Mouse (Mus musculus) stomach, embryonic 15.5 days (tissue): ENCODE data around the gene Polr2h. TPM values are rescaled to one million over a fixed set of nuclear protein-coding genes. Genes with fewer than 3 reads are reported as not detected.

Experiments used
- ATAC-seq: fragments of 200-750 bp; cut with Nextera tagmentation; 2 replicates; pipeline ENCODE4 v1.8.0; 2017; ENCODE audit warnings: low read depth, moderate number of reproducible peaks, moderate TSS enrichment; ENCODE audit not compliant: insufficient read depth, low FRiP score
- H3K27ac ChIP-seq: fragments of 300-500 bp; sonication (generic); 2 replicates; pipeline ENCODE4 v1.5.1; 2015; ENCODE audit warnings: mild to moderate bottlenecking, inconsistent platforms
- H3K27me3 ChIP-seq: fragments of 300-500 bp; sonication (generic); replicated peaks from 2 replicates; pipeline ENCODE4 v1.6.1; 2015; ENCODE audit warnings: inconsistent platforms
- H3K36me3 ChIP-seq: fragments of 300-500 bp; sonication (generic); 2 replicates; pipeline ENCODE4 v1.6.1; 2015; ENCODE audit warnings: inconsistent platforms
- H3K4me1 ChIP-seq: fragments of 300-500 bp; sonication (generic); 2 replicates; pipeline ENCODE4 v1.6.1; 2015; ENCODE audit warnings: inconsistent platforms
- H3K4me2 ChIP-seq: fragments of 300-500 bp; sonication (generic); 2 replicates; pipeline ENCODE4 v1.6.1; 2015; ENCODE audit warnings: mild to moderate bottlenecking, inconsistent platforms
- H3K4me3 ChIP-seq: fragments of 300-500 bp; sonication (generic); replicated peaks from 2 replicates; pipeline ENCODE4 v1.5.1; 2015; ENCODE audit warnings: inconsistent platforms
- H3K9ac ChIP-seq: fragments of 300-500 bp; sonication (generic); 2 replicates; pipeline ENCODE4 v1.6.1; 2015; ENCODE audit warnings: inconsistent platforms
- H3K9me3 ChIP-seq: fragments of 300-500 bp; sonication (generic); 2 replicates; pipeline ENCODE4 v1.6.1; 2016; ENCODE audit warnings: inconsistent platforms
- WGBS: fragments of 180-500 bp; shearing (Covaris S2); methylation state at CpG from one replicate; pipeline ENCODE4 v1.1.7; 2015; 5-methylcytosine and 5-hydroxymethylcytosine counted together
- polyA plus RNA-seq: library from polyadenylated mRNA; unstranded; fragments of >200 nt; fragmentation: Nextera tagmentation; extraction: Ambion mirVana; gene quantifications from 2 replicates; pipeline ENCODE4 v1.2.1, GENCODE M21; 2015

Gene Polr2h
- polyA plus RNA-seq, 1 experiment from 2014 or later, result 97.3 TPM

DNA sequence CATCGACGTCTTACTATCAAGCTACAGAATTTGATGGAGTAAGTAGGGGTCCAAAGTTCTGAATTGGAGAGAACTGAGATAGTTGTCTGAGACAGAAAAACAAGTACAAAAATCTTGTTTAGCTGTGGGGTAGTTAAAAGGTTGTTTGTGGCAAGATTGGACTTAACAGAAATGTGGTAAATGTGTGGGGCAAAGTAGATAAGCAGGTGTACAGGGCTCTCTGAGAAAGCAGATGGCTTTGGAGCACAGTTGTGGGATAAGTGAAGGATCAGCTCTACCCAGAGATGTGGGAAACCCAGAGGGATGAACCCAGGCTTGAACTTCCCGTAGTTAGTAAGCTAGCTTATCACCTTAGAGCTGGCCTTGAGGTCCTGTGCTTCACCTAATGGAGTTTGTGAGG is 26.7 kb upstream of the Polr2h start:
- ATAC-seq, result no peak
- no peak overlapping the region for H3K27ac ChIP-seq
- H3K4me1 ChIP-seq, result peaks cover 17% of the 10 kb centered on the region
- 0 out of 2 replicates have a peak, but pooled peaks cover under 1% of the 10 kb centered on the region for H3K27me3 ChIP-seq
- no peak overlapping the region for H3K9ac ChIP-seq
- H3K9me3 ChIP-seq, result no peaks in the 10 kb centered on the region
- 83% methylated on average over 3 of the region's 3 CpGs for WGBS
- no peak overlapping the region for H3K4me3 ChIP-seq
- H3K36me3 ChIP-seq, result peaks cover 59% of the 10 kb centered on the region
- no peak overlapping the region for H3K4me2 ChIP-seq

DNA sequence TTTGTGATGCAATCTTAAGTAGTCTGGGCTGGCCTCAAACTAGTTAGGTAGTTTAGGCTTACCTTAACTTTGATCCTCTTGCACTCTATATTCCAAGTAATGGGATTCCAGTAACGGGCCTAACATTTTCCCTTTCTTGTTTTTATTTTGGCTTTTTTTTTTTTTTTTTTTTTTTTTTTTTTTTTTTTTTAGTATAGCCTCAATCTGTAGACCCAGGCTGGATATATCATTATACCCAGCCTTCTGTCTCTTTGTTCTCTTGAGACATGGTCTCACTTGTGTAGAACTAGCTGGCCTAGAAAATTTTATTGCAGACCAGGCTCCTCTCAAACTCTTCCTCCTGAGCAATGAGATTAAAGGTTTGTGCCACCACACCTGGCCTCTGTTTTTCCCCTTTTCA is 25.8 kb upstream of the Polr2h start:
- Histone ChIP-seq H3K4me2 (no peak overlapping the region), H3K9me3 (no peaks in the 10 kb centered on the region), H3K9ac (no peak overlapping the region), H3K4me1 (peaks cover 22% of the 10 kb centered on the region), H3K36me3 (peaks cover 51% of the 10 kb centered on the region), H3K4me3 (no peak overlapping the region), H3K27me3 (0 out of 2 replicates have a peak, but pooled peaks cover 5% of the 10 kb centered on the region), H3K27ac (no peak overlapping the region)
- no peak for ATAC-seq
- WGBS, result 85% methylated on average over 1 of the region's 1 CpGs

DNA sequence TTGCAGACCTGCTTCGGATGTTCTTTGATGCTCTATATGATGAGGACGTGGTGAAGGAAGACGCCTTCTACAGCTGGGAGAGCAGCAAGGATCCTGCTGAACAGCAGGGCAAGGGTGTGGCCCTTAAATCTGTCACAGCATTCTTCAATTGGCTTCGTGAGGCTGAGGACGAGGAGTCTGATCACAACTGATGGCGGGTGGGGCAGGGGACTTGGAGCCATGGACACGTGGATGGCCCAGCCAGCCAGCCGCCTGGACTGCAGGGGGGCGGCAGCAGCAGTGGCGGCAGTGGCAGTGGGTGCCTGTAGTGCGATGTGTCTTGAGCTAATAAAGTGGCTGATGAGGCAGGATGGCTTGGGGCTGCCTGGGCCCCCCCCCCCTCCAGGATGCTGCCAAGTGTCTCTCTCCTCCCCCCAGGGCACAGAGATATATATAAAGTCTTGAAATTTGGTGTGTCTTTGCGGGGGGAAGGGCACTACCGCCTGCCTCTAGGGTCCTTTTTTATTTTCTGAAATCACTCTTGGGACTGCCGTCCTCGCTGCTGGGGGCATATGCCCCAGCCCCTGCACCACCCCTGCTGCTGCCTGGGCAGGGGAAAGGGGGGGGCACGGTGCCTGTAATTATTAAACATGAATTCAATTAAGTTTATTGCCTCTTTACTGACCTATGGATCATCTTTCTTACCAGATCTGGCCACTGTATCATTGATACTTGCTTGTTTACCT is 25.1 kb upstream of the Polr2h start:
- 45% methylated on average over 16 of the region's 16 CpGs for WGBS
- H3K4me3 ChIP-seq, result peak overlapping the region; percentile 59; the same call in 1 of the 2 replicates
- H3K27me3 ChIP-seq, result 0 out of 2 replicates have a peak, but pooled peaks cover 5% of the 10 kb centered on the region
- no peak overlapping the region for H3K9ac ChIP-seq
- no peaks in the 10 kb centered on the region for H3K9me3 ChIP-seq
- no peak overlapping the region; the same call in 1 of the 2 replicates for H3K27ac ChIP-seq
- H3K36me3 ChIP-seq, result peaks cover 43% of the 10 kb centered on the region
- peaks cover 22% of the 10 kb centered on the region for H3K4me1 ChIP-seq
- peak overlapping the region; percentile 86 for H3K4me2 ChIP-seq
- ATAC-seq, result no peak

- Histone ChIP-seq H3K4me1 (peaks cover 22% of the 10 kb centered on the region), H3K9ac (peak within 1 kb of the TSS; percentile 42; the same call in 1 of the 2 replicates), H3K4me2 (peak within 1 kb of the TSS; percentile 86), H3K27me3 (0 out of 2 replicates have a peak, but pooled peaks cover 5% of the 10 kb centered on the region), H3K9me3 (no peaks in the 10 kb centered on the region), H3K36me3 (peaks cover 36% of the 10 kb centered on the region), H3K4me3 (peak within 1 kb of the TSS; percentile 59), H3K27ac (peak within 1 kb of the TSS; percentile 85)
- peak; percentile 88 for ATAC-seq
- WGBS, result 1% methylated on average over 37 of the region's 37 CpGs
Measured at GRCm38 (mm10) chr16:20693111-20693701, 24.3 kb upstream of the Polr2h start, which contains the start of gene Fam131a. Fam131a (plus strand) TSS chr16:20693241.

- Histone ChIP-seq H3K4me2 (peak overlapping the region; percentile 68), H3K9ac (no peak overlapping the region), H3K4me1 (peaks cover 22% of the 10 kb centered on the region), H3K36me3 (peaks cover 20% of the 10 kb centered on the region), H3K27ac (peak overlapping the region; percentile 59; the same call in 1 of the 2 replicates), H3K4me3 (0 out of 2 replicates have a peak overlapping the region, but pooled peaks have one; percentile 36), H3K27me3 (0 out of 2 replicates have a peak, but pooled peaks cover 5% of the 10 kb centered on the region), H3K9me3 (no peaks in the 10 kb centered on the region)
- ATAC-seq, result no peak
- WGBS, result 69% methylated on average over 8 of the region's 8 CpGs
Measured at GRCm38 (mm10) chr16:20694781-20695180, 22.7 kb upstream of the Polr2h start.

GRCm38 (mm10) chr16:20695622-20696323 is 21.7 kb upstream of the Polr2h start:
- peaks cover 10% of the 10 kb centered on the region for H3K36me3 ChIP-seq
- peak overlapping the region; percentile 36 for H3K4me3 ChIP-seq
- peak overlapping the region; percentile 22; the same call in 1 of the 2 replicates for H3K9ac ChIP-seq
- H3K4me1 ChIP-seq, result peaks cover 22% of the 10 kb centered on the region
- H3K27me3 ChIP-seq, result 0 out of 2 replicates have a peak, but pooled peaks cover 5% of the 10 kb centered on the region
- 3% methylated on average over 45 of the region's 46 CpGs for WGBS
- H3K27ac ChIP-seq, result 0 out of 2 replicates have a peak overlapping the region, but pooled peaks have one; percentile 22
- H3K4me2 ChIP-seq, result peak overlapping the region; percentile 68
- H3K9me3 ChIP-seq, result no peaks in the 10 kb centered on the region
- ATAC-seq, result peak; percentile 71; the same call in 1 of the 2 replicates

GRCm38 (mm10) chr16:20699266-20699665 is 18.2 kb upstream of the Polr2h start:
- Histone ChIP-seq H3K4me1 (peaks cover 33% of the 10 kb centered on the region), H3K4me3 (no peak overlapping the region), H3K4me2 (no peak overlapping the region), H3K9ac (no peak overlapping the region), H3K9me3 (no peaks in the 10 kb centered on the region), H3K27me3 (0 out of 2 replicates have a peak, but pooled peaks cover 5% of the 10 kb centered on the region), H3K36me3 (peaks cover 4% of the 10 kb centered on the region; the same call in 1 of the 2 replicates), H3K27ac (no peak overlapping the region)
- WGBS, result 73% methylated on average over 5 of the region's 5 CpGs
- no peak for ATAC-seq

GRCm38 (mm10) chr16:20700036-20700435 is 17.4 kb upstream of the Polr2h start:
- H3K9ac ChIP-seq, result no peak overlapping the region
- 0 out of 2 replicates have a peak, but pooled peaks cover 5% of the 10 kb centered on the region for H3K27me3 ChIP-seq
- H3K36me3 ChIP-seq, result peaks cover 4% of the 10 kb centered on the region; the same call in 1 of the 2 replicates
- no peak overlapping the region for H3K4me3 ChIP-seq
- H3K4me2 ChIP-seq, result no peak overlapping the region
- no peak overlapping the region for H3K27ac ChIP-seq
- H3K4me1 ChIP-seq, result peaks cover 27% of the 10 kb centered on the region
- no peaks in the 10 kb centered on the region for H3K9me3 ChIP-seq
- 59% methylated on average over 5 of the region's 5 CpGs for WGBS
- no peak for ATAC-seq

DNA sequence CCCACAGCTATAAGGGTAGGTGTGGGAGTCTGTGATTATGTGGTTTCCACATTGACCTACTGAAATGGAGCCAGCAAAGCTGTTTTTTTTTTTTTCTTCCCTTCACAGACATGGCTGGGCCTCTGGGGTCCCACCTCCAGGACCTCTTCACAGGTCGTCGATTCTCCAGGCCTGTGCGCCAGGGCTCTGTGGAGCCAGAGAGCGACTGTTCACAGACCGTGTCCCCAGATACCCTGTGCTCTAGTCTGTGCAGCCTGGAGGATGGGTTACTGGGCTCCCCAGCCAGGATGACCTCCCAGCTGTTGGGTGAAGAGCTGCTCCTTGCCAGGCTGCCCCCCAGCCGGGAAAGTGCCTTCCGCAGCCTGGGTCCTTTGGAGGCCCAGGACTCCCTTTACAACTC is 16.1 kb upstream of the Polr2h start:
- no peak overlapping the region for H3K9ac ChIP-seq

GRCm38 (mm10) chr16:20701729-20702521 is 15.5 kb upstream of the Polr2h start:
- Histone ChIP-seq H3K36me3 (peaks cover 9% of the 10 kb centered on the region; the same call in 1 of the 2 replicates), H3K9me3 (no peaks in the 10 kb centered on the region), H3K9ac (no peak overlapping the region), H3K27ac (peak overlapping the region; percentile 40; the same call in 1 of the 2 replicates), H3K4me1 (peaks cover 15% of the 10 kb centered on the region), H3K4me2 (0 out of 2 replicates have a peak overlapping the region, but pooled peaks have one; percentile 1), H3K4me3 (no peak overlapping the region), H3K27me3 (no peaks in the 10 kb centered on the region)
- ATAC-seq, result no peak
- whole genome bisulfite sequencing, result 27% methylated on average over 11 of the region's 12 CpGs

More for the DNA sequence above, 16.1 kb upstream of the Polr2h start:
- Histone ChIP-seq H3K4me3 (no peak overlapping the region), H3K27me3 (no peaks in the 10 kb centered on the region), H3K4me2 (0 out of 2 replicates have a peak overlapping the region, but pooled peaks have one; percentile 1), H3K4me1 (peaks cover 15% of the 10 kb centered on the region), H3K9me3 (no peaks in the 10 kb centered on the region), H3K27ac (peak overlapping the region; percentile 40; the same call in 1 of the 2 replicates), H3K36me3 (peaks cover 4% of the 10 kb centered on the region; the same call in 1 of the 2 replicates)
- 53% methylated on average over 7 of the region's 7 CpGs for WGBS
- ATAC-seq, result no peak

GRCm38 (mm10) chr16:20702522-20702893 is 15.0 kb upstream of the Polr2h start:
- Histone ChIP-seq H3K36me3 (peaks cover 12% of the 10 kb centered on the region), H3K9ac (no peak overlapping the region), H3K4me2 (0 out of 2 replicates have a peak overlapping the region, but pooled peaks have one; percentile 1), H3K4me3 (no peak overlapping the region), H3K27ac (no peak overlapping the region), H3K4me1 (peaks cover 15% of the 10 kb centered on the region), H3K9me3 (no peaks in the 10 kb centered on the region), H3K27me3 (no peaks in the 10 kb centered on the region)
- WGBS, result 13% methylated on average over 8 of the region's 8 CpGs
- peak; percentile 76 for ATAC-seq
